Mouse (Mus musculus) ES-Bruce4 (cell line): ENCODE results near the gene Car6.

Experiments
- CTCF ChIP-seq: IDR thresholded peaks from one replicate; pipeline ENCODE4 v1.8.1; 2011; ENCODE audit warnings: low read depth, low read length
- EP300 ChIP-seq: IDR thresholded peaks from 2 replicates; pipeline ENCODE4 v1.6.1; 2011; ENCODE audit warnings: low read depth, low read length; ENCODE audit not compliant: insufficient read depth
- POLR2A ChIP-seq: IDR thresholded peaks from one replicate; pipeline ENCODE4 v1.8.1; 2011; ENCODE audit warnings: low read length; ENCODE audit not compliant: insufficient read depth

GRCm38 (mm10) chr4:150173281-150173680, 27.9 kb downstream of the Car6 start:
- TF ChIP-seq POLR2A (no peak), CTCF (peak; percentile 16), EP300 (no peak)
